12 mouse cellular contexts compared by ENCODE assay signal in genomic region chr12:16157896-16158295, GRCm38 (mm10).
A peak's percentile ranks its signal among the peaks of the same experiment; 100 is the strongest.
DNase-seq lines count a peak whose midpoint lies in the region; ATAC-seq lines count a peak whose summit lies in the region.
"Had no signal": no experiment of that assay in that cellular context is flagged by ENCODE, and none has a peak within 500 bp of the region (broad histone marks: within the 10 kb centered on the region; RNA-seq: fewer than 3 reads in every experiment).

No protein-coding gene starts in this region.

- no peaks in the 10 kb centered on the region for H3K9me3 ChIP-seq in midbrain, embryonic 13.5 days
- H3K9me3 ChIP-seq: G1E; heart, embryonic 15.5 days; liver, embryonic 15.5 days had no signal

- intact Hi-C loops in heart, postnatal 10 days (cut with DNase I): loop anchor here (5.0 kb wide), 1 partner anchor 341 kb away; the partner anchor contains the start of gene Trib2

- peak overlapping the region; percentile 12; the same call in 1 of the 2 replicates for H3K27ac ChIP-seq in brown adipose tissue, adult 24 weeks (replicated peaks; ENCODE audit: low read depth, low read length)
- no peak overlapping the region for H3K27ac ChIP-seq in midbrain, embryonic 13.5 days
- H3K27ac ChIP-seq: heart, embryonic 15.5 days; liver, embryonic 15.5 days had no signal

- peaks cover 8% of the 10 kb centered on the region for H3K4me1 ChIP-seq in brown adipose tissue, adult 24 weeks (ENCODE audit: control insufficient read depth, insufficient read depth, insufficient read length, low read length)
- H3K4me1 ChIP-seq in midbrain, embryonic 13.5 days (replicated peaks): peaks cover 13% of the 10 kb centered on the region
- H3K4me1 ChIP-seq: heart, embryonic 15.5 days; liver, embryonic 15.5 days had no signal

- no peak overlapping the region for H3K4me3 ChIP-seq in brown adipose tissue, adult 24 weeks (ENCODE audit: insufficient read depth, low read depth, low read length)
- H3K4me3 ChIP-seq in midbrain, embryonic 13.5 days (replicated peaks): no peak overlapping the region
- H3K4me3 ChIP-seq: erythroblast, embryonic 14.5 days; heart, embryonic 15.5 days; liver, embryonic 15.5 days had no signal

- H3K36me3 ChIP-seq in midbrain, embryonic 13.5 days: no peaks in the 10 kb centered on the region
- H3K36me3 ChIP-seq: G1E; heart, embryonic 15.5 days; liver, embryonic 15.5 days had no signal

- no peak for ATAC-seq in midbrain, embryonic 13.5 days

- no peak overlapping the region for H3K9ac ChIP-seq in midbrain, embryonic 13.5 days (replicated peaks)
- H3K9ac ChIP-seq: heart, embryonic 15.5 days; liver, embryonic 15.5 days had no signal

- peak; percentile 64 for DNase-seq in kidney, adult 9 months
- DNase-seq in kidney, postnatal 4 days: no peak
- DNase-seq in adrenal gland, adult 2 months: peak; percentile 89
- DNase-seq in heart, postnatal 10 days: peak; percentile 79 to 81
- DNase-seq in thymus, postnatal 4 days: no peak
- DNase-seq: layer of hippocampus, postnatal 36 days had no signal

- no peak overlapping the region for H3K4me2 ChIP-seq in midbrain, embryonic 13.5 days (replicated peaks)
- H3K4me2 ChIP-seq: heart, embryonic 15.5 days; liver, embryonic 15.5 days had no signal

- no peaks in the 10 kb centered on the region for H3K27me3 ChIP-seq in midbrain, embryonic 13.5 days
- H3K27me3 ChIP-seq: heart, embryonic 15.5 days; liver, embryonic 15.5 days had no signal

- 72% methylated on average over 7 of the region's 7 CpGs for WGBS in midbrain, embryonic 13.5 days

Comparison
In these comparisons a context has a peak if more than half of its experiments do, and no peak if none do; other contexts are left out.
1. DNase-seq: peak in kidney, adult 9 months (single experiment), adrenal gland, adult 2 months (single experiment) and heart, postnatal 10 days (2 of 2); none in kidney, postnatal 4 days (0 of 2) and thymus, postnatal 4 days (single experiment).